Mouse (Mus musculus) B cell, adult (primary cell): ENCODE data around the gene Prnp. TPM values are rescaled to one million over a fixed set of nuclear protein-coding genes. Genes with fewer than 3 reads are reported as not detected.

Experiments used
- total RNA-seq: library from RNA; stranded (reverse); gene quantifications from 4 replicates; pipeline ENCODE4 v1.2.4, GENCODE M21; 2023; ENCODE audit not compliant: inconsistent age

Gene Prnp
- 5.0 to 6.2 TPM (median 5.2 TPM) in 4 replicates for total RNA-seq

DNA sequence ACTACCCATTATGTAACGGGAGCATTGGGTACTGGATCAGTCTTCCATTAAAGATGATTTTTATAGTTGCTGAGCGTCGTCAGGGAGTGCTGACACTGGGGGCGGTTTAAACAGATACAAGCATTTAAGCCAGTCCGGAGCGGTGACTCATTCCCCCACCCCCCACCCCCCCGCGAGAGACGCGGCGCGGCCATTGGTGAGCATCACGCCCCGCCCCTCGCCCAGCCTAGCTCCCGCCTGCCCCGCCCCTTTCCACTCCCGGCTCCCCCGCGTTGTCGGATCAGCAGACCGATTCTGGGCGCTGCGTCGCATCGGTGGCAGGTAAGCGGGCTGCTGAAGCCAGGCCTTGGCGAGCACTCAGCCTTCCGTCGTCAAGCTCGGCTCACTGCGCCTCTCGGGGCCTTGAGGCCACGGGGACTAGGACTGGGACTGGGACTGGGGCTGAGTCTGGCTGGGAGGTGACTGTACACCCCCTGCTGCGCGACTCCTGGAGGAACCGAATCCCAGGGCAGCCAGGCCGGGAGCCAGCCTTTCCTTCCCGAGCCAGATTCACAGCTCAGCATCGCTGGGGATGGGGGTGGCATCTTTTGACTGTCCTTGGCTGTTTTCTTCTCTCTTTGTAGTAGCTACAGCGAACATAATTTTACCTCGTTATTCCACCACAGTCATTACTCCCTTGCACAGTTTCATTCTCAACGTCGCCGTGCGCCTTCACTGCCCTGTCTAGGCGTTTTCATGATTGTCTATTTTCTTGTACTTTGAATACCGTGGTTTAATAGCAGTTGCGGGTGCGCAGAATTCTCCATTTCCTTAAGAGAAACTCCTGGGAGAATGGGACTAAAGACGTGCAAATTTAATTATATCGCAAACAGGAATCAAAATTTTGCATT lies at the start of gene Prnp, which contains the start of gene Prn:
TSS of gene Prnp (plus strand) at position 246 of the 890 bp plus-strand sequence.
TSS of gene Prn (plus strand) at position 275 of the 890 bp plus-strand sequence.

DNA sequence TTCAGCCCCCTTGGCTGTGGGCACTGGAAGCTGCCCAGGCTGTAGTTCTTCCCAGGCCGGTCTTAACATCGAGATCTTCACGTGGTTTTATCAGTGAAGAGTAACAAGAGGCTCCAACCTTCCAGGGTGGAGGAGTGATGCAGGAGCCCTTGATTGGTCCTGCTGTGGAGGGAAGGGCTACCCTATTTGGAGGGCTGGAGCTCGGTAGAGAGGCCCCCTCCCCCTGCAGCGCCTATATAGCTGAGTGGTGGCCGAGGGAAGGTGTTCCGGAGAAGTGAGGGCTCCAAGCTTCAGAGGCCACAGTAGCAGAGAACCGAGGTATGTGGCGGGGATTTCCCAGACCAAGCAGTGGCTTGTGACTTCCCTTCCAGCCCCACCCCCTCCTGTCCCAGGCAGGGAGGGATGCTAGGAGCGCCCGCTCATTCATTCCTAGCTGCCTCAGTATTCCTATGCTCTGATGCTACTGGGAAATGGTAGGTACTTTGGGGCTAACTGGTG lies 40.9 kb downstream of the Prnp start, which contains the start of gene Prnd:
TSS of gene Prnd (plus strand) at position 264 of the 498 bp plus-strand sequence.

Other genes starting within 250 kb of the Prnp start
- not detected in 4 replicates for gene Erv3, start 50.2 kb upstream of the Prnp start, total RNA-seq
- gene Prn, start within 50 bp of the Prnp start, total RNA-seq = not detected in 4 replicates
- gene Prnd, start 40.9 kb downstream of the Prnp start, total RNA-seq = not detected in 4 replicates
- gene Rassf2, start 120.3 kb downstream of the Prnp start, total RNA-seq = 215 to 231 TPM (median 225 TPM) in 4 replicates
- 31.9 to 41.8 TPM (median 37.3 TPM) in 4 replicates for gene Slc23a2, start 235.2 kb downstream of the Prnp start, total RNA-seq